Mouse (Mus musculus): Measurements from ENCODE around the gene Kpna3. TPM values are rescaled to one million over a fixed set of nuclear protein-coding genes. Genes with fewer than 3 reads are reported as not detected.

Kpna3 gene
- polyA plus RNA-seq, 2 experiments from 2014 or later = 40.5 to 42.7 TPM

DNA sequence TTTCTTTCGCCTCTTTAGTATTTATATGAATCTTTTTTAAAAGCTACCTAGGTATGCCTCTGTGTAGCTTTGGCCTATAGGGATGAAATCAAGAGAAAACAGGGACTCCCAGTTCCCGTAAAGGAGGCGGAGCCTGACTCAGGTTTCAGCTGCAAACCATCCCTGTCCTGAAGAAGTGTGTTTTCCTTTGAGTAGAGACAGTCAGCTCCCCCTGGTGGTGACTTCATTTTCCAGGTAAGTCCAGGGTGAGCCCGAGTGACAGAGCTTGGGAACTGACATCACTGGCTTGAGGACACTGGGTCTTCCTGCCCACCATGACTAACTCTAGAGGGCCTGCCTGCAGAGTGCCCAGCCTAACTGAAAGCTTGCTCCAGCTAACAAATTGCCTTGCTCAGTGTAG lies 122.8 kb downstream of the Kpna3 start:
- ATAC-seq = no peak

Other genes starting within 250 kb of the Kpna3 start
- not detected for gene Sgcg, start 181.4 kb downstream of the Kpna3 start, polyA plus RNA-seq (2017; shearing (Covaris generic))
- gene Arl11, start 130.1 kb downstream of the Kpna3 start, polyA plus RNA-seq (2017; shearing (Covaris generic)) = under 1 TPM; 0.60 to 0.65 TPM
- gene Ebpl, start 79.4 kb downstream of the Kpna3 start, polyA plus RNA-seq (2017; shearing (Covaris generic)) = 10 to 100 TPM in 1 of 2 experiments, 1 to 10 TPM in 1; 6.7 to 10.3 TPM
- gene Spryd7, start 117.0 kb upstream of the Kpna3 start, polyA plus RNA-seq (2017; shearing (Covaris generic)) = 1 to 10 TPM; 7.1 to 8.5 TPM
- 1 to 10 TPM; 5.3 to 8.0 TPM for gene Trim13, start 158.4 kb upstream of the Kpna3 start, polyA plus RNA-seq (2017; shearing (Covaris generic))
- under 1 TPM; 0.48 to 0.80 TPM for gene Kcnrg, start 167.6 kb upstream of the Kpna3 start, polyA plus RNA-seq (2017; shearing (Covaris generic))